Mouse (Mus musculus) ES-E14 (cell line): ENCODE measurements around the gene Dync2li1.

Experiments
- CHD2 ChIP-seq: IDR thresholded peaks from 2 replicates; pipeline ENCODE4 v1.6.1; 2014; ENCODE audit warnings: mild to moderate bottlenecking, low read depth, low read length, inconsistent platforms
- HCFC1 ChIP-seq: IDR thresholded peaks from 2 replicates; pipeline ENCODE4 v1.6.1; 2012; ENCODE audit warnings: low read length, inconsistent platforms, borderline replicate concordance; ENCODE audit not compliant: insufficient read depth
- MAFK ChIP-seq: IDR thresholded peaks from 2 replicates; pipeline ENCODE4 v1.6.1; 2014; ENCODE audit warnings: mild to moderate bottlenecking, low read depth, low read length, inconsistent platforms; ENCODE audit not compliant: insufficient read depth
- ZC3H11A ChIP-seq: IDR thresholded peaks from 2 replicates; pipeline ENCODE4 v1.6.1; 2012; ENCODE audit warnings: low read depth, mild to moderate bottlenecking, inconsistent platforms, low read length, borderline replicate concordance
- ZNF384 ChIP-seq: IDR thresholded peaks from 2 replicates; pipeline ENCODE4 v1.6.1; 2012; ENCODE audit warnings: low read depth, low read length, inconsistent platforms

DNA sequence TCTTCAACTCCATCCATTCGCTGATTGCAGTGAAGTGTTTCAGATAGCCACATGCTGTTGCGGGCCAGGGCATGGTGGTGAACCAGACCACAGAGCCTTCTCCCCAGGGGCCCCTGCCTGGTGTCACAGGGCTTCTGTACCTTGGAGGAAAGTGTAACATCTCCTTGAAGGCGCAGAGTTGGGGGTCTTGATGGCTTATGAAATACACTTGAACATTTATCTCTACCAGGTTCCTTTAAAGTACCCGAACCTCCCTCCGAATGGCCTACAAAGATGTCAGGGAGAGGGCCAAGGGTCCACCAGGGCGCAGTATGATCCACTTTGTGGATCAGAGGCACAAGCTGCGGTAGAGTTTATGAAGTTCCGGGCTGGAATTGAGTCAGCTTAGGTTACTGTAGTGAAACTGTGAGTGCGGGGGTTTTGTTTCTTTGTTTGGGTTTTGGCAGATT lies 585 bp downstream of the Dync2li1 start:
- TF ChIP-seq CHD2 (no peak), ZNF384 (no peak), MAFK (no peak), ZC3H11A (no peak), HCFC1 (no peak)
